7 mouse cellular contexts compared by ENCODE assay signal in genomic region chr2:90747131-90747530, GRCm38 (mm10). TPM values are rescaled to one million over a fixed set of nuclear protein-coding genes. Genes with fewer than 3 reads are reported as not detected.
A peak's percentile ranks its signal among the peaks of the same experiment; 100 is the strongest.
DNase-seq lines count a peak whose midpoint lies in the region; ATAC-seq and TF ChIP-seq lines count a peak whose summit lies in the region.

No protein-coding gene starts in this region.

- peak overlapping the region; percentile 99 for H3K4me3 ChIP-seq in lung, embryonic 16.5 days (ENCODE audit: low read length)
- peak overlapping the region; percentile 94 for H3K4me3 ChIP-seq in forebrain, embryonic 13.5 days
- peak overlapping the region; percentile 94 for H3K4me3 ChIP-seq in limb, embryonic 14.5 days (replicated peaks; ENCODE audit: low read length)
- peak overlapping the region; percentile 99; the same call in 1 of the 2 replicates for H3K4me3 ChIP-seq in stomach, embryonic 15.5 days (replicated peaks)

- ATAC-seq in lung, embryonic 16.5 days (ENCODE audit: low read depth): no peak
- ATAC-seq in forebrain, embryonic 13.5 days: no peak
- no peak for ATAC-seq in limb, embryonic 14.5 days (ENCODE audit: low FRiP score, low read depth)
- ATAC-seq in stomach, embryonic 15.5 days (ENCODE audit: insufficient read depth, low FRiP score, low read depth): no peak

- 83% methylated on average over 10 of the region's 10 CpGs for WGBS in lung, embryonic 16.5 days
- WGBS in forebrain, embryonic 13.5 days: 91% methylated on average over 10 of the region's 10 CpGs
- WGBS in limb, embryonic 14.5 days: 91% methylated on average over 10 of the region's 10 CpGs
- WGBS in stomach, embryonic 15.5 days: 89% methylated on average over 10 of the region's 10 CpGs

- peaks cover 12% of the 10 kb centered on the region for H3K4me1 ChIP-seq in lung, embryonic 16.5 days (replicated peaks; ENCODE audit: control insufficient read depth, insufficient read depth, low read length)
- H3K4me1 ChIP-seq in forebrain, embryonic 13.5 days: peaks cover 36% of the 10 kb centered on the region
- H3K4me1 ChIP-seq in limb, embryonic 14.5 days (ENCODE audit: control insufficient read depth, insufficient read depth, low read length): peaks cover 5% of the 10 kb centered on the region
- peaks cover 5% of the 10 kb centered on the region; the same call in 1 of the 2 replicates for H3K4me1 ChIP-seq in stomach, embryonic 15.5 days

- peak overlapping the region; percentile 59 for H3K4me2 ChIP-seq in lung, embryonic 16.5 days (ENCODE audit: low read depth, low read length)
- H3K4me2 ChIP-seq in forebrain, embryonic 13.5 days: peak overlapping the region; percentile 91
- peak overlapping the region; percentile 78 for H3K4me2 ChIP-seq in limb, embryonic 14.5 days (replicated peaks; ENCODE audit: low read depth, low read length, severe bottlenecking)
- H3K4me2 ChIP-seq in stomach, embryonic 15.5 days: peak overlapping the region; percentile 64

- H3K36me3 ChIP-seq in lung, embryonic 16.5 days (ENCODE audit: control insufficient read depth, insufficient read depth, low read length): peaks cover 16% of the 10 kb centered on the region
- H3K36me3 ChIP-seq in forebrain, embryonic 13.5 days (ENCODE audit: poor library complexity, severe bottlenecking): peaks cover 34% of the 10 kb centered on the region
- peaks cover 28% of the 10 kb centered on the region for H3K36me3 ChIP-seq in limb, embryonic 14.5 days (ENCODE audit: control insufficient read depth, insufficient read depth, low read length)
- H3K36me3 ChIP-seq in stomach, embryonic 15.5 days: peaks cover 17% of the 10 kb centered on the region

- no peaks in the 10 kb centered on the region for H3K27me3 ChIP-seq in lung, embryonic 16.5 days (ENCODE audit: control insufficient read depth, insufficient read depth, low read depth, low read length)
- no peaks in the 10 kb centered on the region for H3K27me3 ChIP-seq in forebrain, embryonic 13.5 days
- H3K27me3 ChIP-seq in limb, embryonic 14.5 days (ENCODE audit: control insufficient read depth, insufficient read depth, low read length): no peaks in the 10 kb centered on the region
- H3K27me3 ChIP-seq in stomach, embryonic 15.5 days (replicated peaks): no peaks in the 10 kb centered on the region

- no peaks in the 10 kb centered on the region for H3K9me3 ChIP-seq in lung, embryonic 16.5 days (ENCODE audit: control insufficient read depth, low read length)
- no peaks in the 10 kb centered on the region for H3K9me3 ChIP-seq in forebrain, embryonic 13.5 days (replicated peaks)
- no peaks in the 10 kb centered on the region for H3K9me3 ChIP-seq in limb, embryonic 14.5 days (ENCODE audit: control insufficient read depth, low read length)
- no peaks in the 10 kb centered on the region for H3K9me3 ChIP-seq in stomach, embryonic 15.5 days

- no peak overlapping the region for H3K27ac ChIP-seq in lung, embryonic 16.5 days (ENCODE audit: low read length)
- no peak overlapping the region for H3K27ac ChIP-seq in forebrain, embryonic 13.5 days
- no peak overlapping the region for H3K27ac ChIP-seq in limb, embryonic 14.5 days (replicated peaks; ENCODE audit: low read depth, low read length)
- H3K27ac ChIP-seq in stomach, embryonic 15.5 days: no peak overlapping the region

- DNase-seq in lung, postnatal 25 days (ENCODE audit: low spot score): no peak
- no peak for DNase-seq in limb, embryonic 14.5 days (ENCODE audit: low spot score)
- no peak for DNase-seq in gastrocnemius, adult 18-20 months (ENCODE audit: low spot score)
- no peak for DNase-seq in spleen, postnatal 4 days (ENCODE audit: low spot score in 2 of 2)

- no peak for TF ChIP-seq POLR2A in limb, embryonic 14.5 days (IDR thresholded peaks at IDR 0.05; ENCODE audit: borderline replicate concordance, extremely low read depth, insufficient read depth, insufficient read length)

- H3K9ac ChIP-seq in lung, embryonic 16.5 days (ENCODE audit: low read length): peak overlapping the region; percentile 99
- peak overlapping the region; percentile 99; the same call in 1 of the 2 replicates for H3K9ac ChIP-seq in forebrain, embryonic 13.5 days
- H3K9ac ChIP-seq in limb, embryonic 14.5 days (ENCODE audit: low read depth, low read length, severe bottlenecking): no peak overlapping the region
- no peak overlapping the region for H3K9ac ChIP-seq in stomach, embryonic 15.5 days

RNA-seq across cellular contexts. Expression of gene Fnbp4, which starts 2.0 kb away (rescaled TPM):
- 85.7 and 88.5 TPM in 2 replicates for polyA plus RNA-seq in lung, embryonic 16.5 days (2015; fragmentation: Nextera tagmentation; extraction: Ambion mirVana)
- 113 and 118 TPM in 2 replicates for polyA plus RNA-seq in forebrain, embryonic 13.5 days (2015; fragmentation: Nextera tagmentation; extraction: Ambion mirVana)
- polyA plus RNA-seq in limb, embryonic 14.5 days (2012; rRNA removed): 110 and 115 TPM in 2 replicates
- 79.5 and 102 TPM in 2 replicates for polyA plus RNA-seq in limb, embryonic 14.5 days (2014; fragmentation: Nextera tagmentation; extraction: Ambion mirVana)
- polyA plus RNA-seq in stomach, embryonic 15.5 days (2015; fragmentation: Nextera tagmentation; extraction: Ambion mirVana): 79.8 and 87.5 TPM in 2 replicates
- total RNA-seq in gastrocnemius, adult 18-20 months (2021): 10 to 100 TPM; 12.3 to 12.4 TPM

RNA-seq across cellular contexts. Expression of gene Agbl2, which starts 35.4 kb away (rescaled TPM):
- 2.4 and 2.5 TPM in 2 replicates for polyA plus RNA-seq in lung, embryonic 16.5 days (2015; fragmentation: Nextera tagmentation; extraction: Ambion mirVana)
- 0.21 and 1.1 TPM in 2 replicates for polyA plus RNA-seq in forebrain, embryonic 13.5 days (2015; fragmentation: Nextera tagmentation; extraction: Ambion mirVana)
- 2.2 and 2.3 TPM in 2 replicates for polyA plus RNA-seq in limb, embryonic 14.5 days (2012; rRNA removed)
- 1.4 and 2.1 TPM in 2 replicates for polyA plus RNA-seq in limb, embryonic 14.5 days (2014; fragmentation: Nextera tagmentation; extraction: Ambion mirVana)
- 0.55 and 0.62 TPM in 2 replicates for polyA plus RNA-seq in stomach, embryonic 15.5 days (2015; fragmentation: Nextera tagmentation; extraction: Ambion mirVana)
- under 1 TPM; 0.14 to 0.33 TPM for total RNA-seq in gastrocnemius, adult 18-20 months (2021)

Comparison
In these comparisons a context has a peak if more than half of its experiments do, and no peak if none do; other contexts are left out.
1. H3K9ac ChIP-seq: peak in lung, embryonic 16.5 days (single experiment) and forebrain, embryonic 13.5 days (single experiment); none in limb, embryonic 14.5 days (single experiment) and stomach, embryonic 15.5 days (single experiment).
2. Peak in every context shown above with its lines, with median percentiles within 50 percentile points of each other: H3K4me2 ChIP-seq and H3K4me3 ChIP-seq.